Mouse (Mus musculus): ENCODE results near the gene Vav3.

DNA sequence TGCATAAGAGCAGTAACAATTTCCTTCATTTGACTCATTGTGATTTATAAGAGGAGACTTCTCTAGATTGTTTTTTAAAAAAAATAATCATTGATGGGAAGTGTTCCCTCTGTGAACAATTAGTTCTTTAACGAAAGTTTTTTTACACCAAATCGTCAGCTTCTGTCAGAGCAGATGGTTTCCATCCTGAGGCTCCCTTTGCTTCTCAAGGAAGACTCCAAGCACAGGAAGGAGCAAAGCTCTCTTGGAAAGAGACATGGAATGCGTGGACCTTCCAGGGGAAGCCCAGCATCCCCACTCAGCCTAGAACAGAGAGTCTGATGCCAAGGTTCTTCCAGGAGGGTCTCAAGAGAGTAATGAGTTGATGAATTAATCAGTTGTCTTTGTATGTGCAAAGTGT, 281.3 kb downstream of the Vav3 start:
- no peak for TF ChIP-seq CTCF (IDR thresholded peaks at IDR 0.05; ENCODE audit: control insufficient read depth, insufficient read depth, insufficient replicate concordance, low read depth, low read length)
- no peak for TF ChIP-seq POLR2A (IDR thresholded peaks at IDR 0.05; ENCODE audit: control insufficient read depth, low read depth, low read length)

Measured in testis, adult 2 months (tissue).